Mouse (Mus musculus) MEL (cell line): ENCODE data around the gene Nemf. TPM values are rescaled to one million over a fixed set of nuclear protein-coding genes. Genes with fewer than 3 reads are reported as not detected.

Experiments
- DNase-seq: peaks from one replicate; pipeline ENCODE4 v3.0.0; 2011; ENCODE audit warnings: low read depth, low spot score
- H3K27ac ChIP-seq: 2 replicates; pipeline ENCODE4 v1.5.1; 2012; ENCODE audit warnings: low read depth, mild to moderate bottlenecking, control low read depth, low read length, moderate library complexity; ENCODE audit not compliant: control insufficient read depth
- H3K27me3 ChIP-seq, 2 experiments: fragments of 150-350 bp in 1 of 2; sonication (generic) in 1 of 2; 2 replicates each; pipeline ENCODE4 v1.6.1; 2012; ENCODE audit warnings: low read length in 2 of 2, mild to moderate bottlenecking in 2 of 2, improper control_type of control experiment in 1 of 2, moderate library complexity in 1 of 2; ENCODE audit not compliant: insufficient read depth in 2 of 2, control insufficient read depth in 1 of 2
- H3K36me3 ChIP-seq, 2 experiments: 2 replicates each; pipeline ENCODE4 v1.6.1; 2012 to 2014; ENCODE audit warnings: low read length in 2 of 2, improper control_type of control experiment in 1 of 2, inconsistent platforms in 1 of 2, mild to moderate bottlenecking in 1 of 2; ENCODE audit not compliant: insufficient read depth in 2 of 2, control insufficient read depth in 1 of 2
- H3K4me1 ChIP-seq, 2 experiments: fragments of 150-350 bp in 1 of 2; sonication (generic) in 1 of 2; 2 replicates each; pipeline ENCODE4 v1.6.1; 2012; ENCODE audit warnings: low read length in 2 of 2, improper control_type of control experiment in 1 of 2, mild to moderate bottlenecking in 1 of 2; ENCODE audit not compliant: insufficient read depth in 2 of 2, control insufficient read depth in 1 of 2
- H3K4me3 ChIP-seq, 2 experiments: fragments of 150-350 bp in 1 of 2; sonication (generic) in 1 of 2; 2 replicates each; pipeline ENCODE4 v1.5.1; 2012; ENCODE audit warnings: low read depth in 2 of 2, low read length in 2 of 2, mild to moderate bottlenecking in 2 of 2, moderate library complexity in 2 of 2, control low read depth in 1 of 2, improper control_type of control experiment in 1 of 2; ENCODE audit not compliant: control insufficient read depth in 1 of 2, insufficient read depth in 1 of 2
- H3K79me2 ChIP-seq: 2 replicates; pipeline ENCODE4 v1.6.1; 2012; ENCODE audit warnings: mild to moderate bottlenecking, low read length, moderate library complexity; ENCODE audit not compliant: control insufficient read depth, poor library complexity, insufficient read depth
- H3K9ac ChIP-seq: 2 replicates; pipeline ENCODE4 v1.6.1; 2012; ENCODE audit warnings: low read depth, mild to moderate bottlenecking, control low read depth, low read length, moderate library complexity; ENCODE audit not compliant: control insufficient read depth, poor library complexity, severe bottlenecking
- H3K9me3 ChIP-seq: fragments of 150-350 bp; sonication (generic); replicated peaks from 2 replicates; pipeline ENCODE4 v1.6.1; 2012; ENCODE audit warnings: mild to moderate bottlenecking, low read length, improper control_type of control experiment, moderate library complexity; ENCODE audit not compliant: insufficient read depth
- CHD1 ChIP-seq: IDR thresholded peaks from 2 replicates; pipeline ENCODE4 v1.6.1; 2012; ENCODE audit warnings: low read depth, mild to moderate bottlenecking, inconsistent platforms, low read length, improper control_type of control experiment
- CHD2 ChIP-seq: IDR thresholded peaks from 2 replicates; pipeline ENCODE4 v1.6.1; 2011; ENCODE audit warnings: low read length, improper control_type of control experiment
- CTCF ChIP-seq, 3 experiments: IDR thresholded peaks in 2 of 3; conservative IDR thresholded peaks in 1 of 3; 2 replicates each; pipeline ENCODE4 v1.5.1; 2011 to 2012; ENCODE audit warnings: low read length in 3 of 3, low read depth in 2 of 3, mild to moderate bottlenecking in 2 of 3, improper control_type of control experiment in 1 of 3, inconsistent platforms in 1 of 3, mixed read lengths in 1 of 3, moderate library complexity in 1 of 3; ENCODE audit not compliant: control insufficient read depth in 1 of 3, insufficient read depth in 1 of 3, poor library complexity in 1 of 3, severe bottlenecking in 1 of 3
- EP300 ChIP-seq, 2 experiments: IDR thresholded peaks; 2 replicates each; pipeline ENCODE4 v1.6.1; 2011; ENCODE audit warnings: improper control_type of control experiment in 2 of 2, low read length in 2 of 2, low read depth in 1 of 2, mild to moderate bottlenecking in 1 of 2
- ETS1 ChIP-seq: IDR thresholded peaks from 2 replicates; pipeline ENCODE4 v1.6.1; 2012; ENCODE audit warnings: low read depth, mild to moderate bottlenecking, inconsistent platforms, low read length, improper control_type of control experiment, moderate library complexity
- GABPA ChIP-seq: IDR thresholded peaks from 2 replicates; pipeline ENCODE4 v1.6.1; 2012; ENCODE audit warnings: low read depth, mild to moderate bottlenecking, inconsistent platforms, low read length, improper control_type of control experiment, moderate library complexity
- GATA1 ChIP-seq: IDR thresholded peaks from 2 replicates; pipeline ENCODE4 v1.6.1; 2011; ENCODE audit warnings: low read depth, low read length, improper control_type of control experiment
- KAT2A ChIP-seq: conservative IDR thresholded peaks from 2 replicates; pipeline ENCODE4 v1.6.1; 2012; ENCODE audit warnings: low read depth, low read length, improper control_type of control experiment, inconsistent platforms
- MAX ChIP-seq: IDR thresholded peaks from 2 replicates; pipeline ENCODE4 v1.6.1; 2011; ENCODE audit warnings: low read length, improper control_type of control experiment
- MEF2A ChIP-seq: IDR thresholded peaks from 2 replicates; pipeline ENCODE4 v1.6.1; 2014; ENCODE audit warnings: low read depth, mild to moderate bottlenecking, inconsistent platforms, low read length, improper control_type of control experiment; ENCODE audit not compliant: poor library complexity, insufficient replicate concordance, severe bottlenecking; ENCODE audit errors: extremely low read depth
- MYC ChIP-seq: IDR thresholded peaks from 2 replicates; pipeline ENCODE4 v1.6.1; 2011; ENCODE audit warnings: low read depth, mild to moderate bottlenecking, low read length, improper control_type of control experiment, moderate library complexity
- POLR2A ChIP-seq, 2 experiments: IDR thresholded peaks; 2 replicates each; pipeline ENCODE4 v1.6.1; 2011 to 2012; ENCODE audit warnings: low read length in 2 of 2, mild to moderate bottlenecking in 2 of 2, control low read depth in 1 of 2, improper control_type of control experiment in 1 of 2, low read depth in 1 of 2, moderate library complexity in 1 of 2; ENCODE audit not compliant: control insufficient read depth in 1 of 2, insufficient read depth in 1 of 2, poor library complexity in 1 of 2
- POLR2AphosphoS2 ChIP-seq: IDR thresholded peaks from 2 replicates; pipeline ENCODE4 v1.6.1; 2011; ENCODE audit warnings: low read length, improper control_type of control experiment
- RCOR1 ChIP-seq: IDR thresholded peaks from 2 replicates; pipeline ENCODE4 v1.6.1; 2012; ENCODE audit warnings: low read depth, mild to moderate bottlenecking, inconsistent platforms, low read length, improper control_type of control experiment
- TAL1 ChIP-seq: IDR thresholded peaks from 2 replicates; pipeline ENCODE4 v1.6.1; 2012; ENCODE audit warnings: mild to moderate bottlenecking, inconsistent platforms, low read length, moderate library complexity, mixed read lengths
- TCF12 ChIP-seq: IDR thresholded peaks from 2 replicates; pipeline ENCODE4 v1.6.1; 2014; ENCODE audit warnings: low read depth, mild to moderate bottlenecking, inconsistent platforms, low read length, improper control_type of control experiment, moderate library complexity
- USF1 ChIP-seq: IDR thresholded peaks from 2 replicates; pipeline ENCODE4 v1.6.1; 2014; ENCODE audit warnings: low read depth, mild to moderate bottlenecking, inconsistent platforms, low read length, improper control_type of control experiment, moderate library complexity
- USF2 ChIP-seq, 2 experiments: IDR thresholded peaks; 2 replicates each; pipeline ENCODE4 v1.6.1; 2011 to 2012; ENCODE audit warnings: improper control_type of control experiment in 2 of 2, low read length in 2 of 2, borderline replicate concordance in 1 of 2, inconsistent platforms in 1 of 2, low read depth in 1 of 2, mild to moderate bottlenecking in 1 of 2; ENCODE audit not compliant: insufficient read depth in 1 of 2
- ZMIZ1 ChIP-seq: IDR thresholded peaks from 2 replicates; pipeline ENCODE4 v1.6.1; 2012; ENCODE audit warnings: low read depth, mild to moderate bottlenecking, inconsistent platforms, low read length, improper control_type of control experiment, moderate library complexity
- ZNF384 ChIP-seq: IDR thresholded peaks from 2 replicates; pipeline ENCODE4 v1.6.1; 2012; ENCODE audit warnings: low read depth, mild to moderate bottlenecking, inconsistent platforms, low read length, improper control_type of control experiment
- polyA plus RNA-seq, 2 experiments: library from polyadenylated mRNA; stranded (reverse) in 1 of 2; unstranded in 1 of 2; fragments of >175 nt in 1 of 2; fragments of >200 nt in 1 of 2; gene quantifications; 2 replicates each; pipeline versions ENCODE4 v1.2.1 to v1.2.4; 2012; ENCODE audit warnings: low replicate concordance in 2 of 2, low read depth in 1 of 2; ENCODE audit not compliant: insufficient read length in 2 of 2, insufficient read depth in 1 of 2, missing spikeins in 1 of 2
- total RNA-seq: library from RNA; depleted of rRNA; stranded (reverse); fragments of 300-350 nt; gene quantifications from 2 replicates; pipeline ENCODE4 v1.2.3, GENCODE M21; 2012

Gene Nemf
- total and polyA plus RNA-seq, 3 experiments: 30.2 to 33.4 TPM; not detected in 1

- H3K9me3 ChIP-seq: no peaks in the 10 kb centered on the region
- H3K36me3 ChIP-seq: peaks cover 13 to 39% of the 10 kb centered on the region in 2 experiments
- H3K9ac ChIP-seq: no peak overlapping the region
- 0 out of 2 replicates have a peak, but pooled peaks have one; percentile 18 for TF ChIP-seq TAL1
- TF ChIP-seq POLR2AphosphoS2: no peak
- TF ChIP-seq MAX: no peak
- peak; percentile 90 for TF ChIP-seq ZNF384
- no peak for TF ChIP-seq POLR2A (IDR thresholded peaks at IDR 0.05; ENCODE audit: control insufficient read depth in 1 of 2, insufficient read depth in 1 of 2, low read depth in 1 of 2, low read length in 2 of 2, poor library complexity in 1 of 2)
- TF ChIP-seq ETS1: no peak
- no peak overlapping the region for H3K4me3 ChIP-seq
- peak; percentile 64 for DNase-seq
- H3K79me2 ChIP-seq: no peaks in the 10 kb centered on the region; the same call in 1 of the 2 replicates
- peaks cover 3 to 5% of the 10 kb centered on the region in 2 experiments; a peak in 3 of 4 replicates for H3K4me1 ChIP-seq
- no peaks in the 10 kb centered on the region for H3K27me3 ChIP-seq
- H3K27ac ChIP-seq: no peak overlapping the region; the same call in 1 of the 2 replicates
Observed at GRCm38 (mm10) chr12:69332147-69332546, 24.8 kb downstream of the Nemf start.

GRCm38 (mm10) chr12:69331187-69331586, 25.8 kb downstream of the Nemf start:
- H3K27me3 ChIP-seq: no peaks in the 10 kb centered on the region
- no peaks in the 10 kb centered on the region; the same call in 1 of the 2 replicates for H3K79me2 ChIP-seq
- no peak overlapping the region for H3K9ac ChIP-seq
- no peak for TF ChIP-seq ZMIZ1
- no peak for TF ChIP-seq MAX
- TF ChIP-seq ETS1: no peak
- no peak for TF ChIP-seq GATA1
- TF ChIP-seq MEF2A: no peak
- TF ChIP-seq USF1: no peak
- no peak for TF ChIP-seq RCOR1
- TF ChIP-seq CHD2: no peak
- no peak for TF ChIP-seq EP300 (IDR thresholded peaks at IDR 0.05; ENCODE audit: low read depth in 1 of 2, low read length in 2 of 2)
- no peak for TF ChIP-seq USF2 (IDR thresholded peaks at IDR 0.05; ENCODE audit: borderline replicate concordance in 1 of 2, insufficient read depth in 1 of 2, low read depth in 1 of 2, low read length in 2 of 2)
- no peak for TF ChIP-seq TCF12
- no peak for TF ChIP-seq GABPA
- no peak for TF ChIP-seq CTCF (IDR thresholded peaks at IDR 0.05 in 2 of 3, conservative IDR thresholded peaks at IDR 0.05 in 1 of 3; ENCODE audit: control insufficient read depth in 1 of 3, insufficient read depth in 1 of 3, low read depth in 2 of 3, low read length in 3 of 3, poor library complexity in 1 of 3, severe bottlenecking in 1 of 3)
- TF ChIP-seq MYC: no peak
- no peak for TF ChIP-seq POLR2A (IDR thresholded peaks at IDR 0.05; ENCODE audit: control insufficient read depth in 1 of 2, insufficient read depth in 1 of 2, low read depth in 1 of 2, low read length in 2 of 2, poor library complexity in 1 of 2)
- no peak for TF ChIP-seq CHD1
- no peak for TF ChIP-seq KAT2A
- no peak overlapping the region for H3K4me3 ChIP-seq
- H3K9me3 ChIP-seq: no peaks in the 10 kb centered on the region
- peaks cover 3 to 5% of the 10 kb centered on the region in 2 experiments; a peak in 3 of 4 replicates for H3K4me1 ChIP-seq
- no peak for DNase-seq
- no peak overlapping the region for H3K27ac ChIP-seq
- H3K36me3 ChIP-seq: peaks cover 13 to 36% of the 10 kb centered on the region in 2 experiments
